Mouse (Mus musculus): Measurements from ENCODE around the gene Akap13. TPM values are rescaled to one million over a fixed set of nuclear protein-coding genes. Genes with fewer than 3 reads are reported as not detected.

The Akap13 gene
- polyA plus RNA-seq, 1 experiment from 2014 or later: 69.8 TPM

DNA sequence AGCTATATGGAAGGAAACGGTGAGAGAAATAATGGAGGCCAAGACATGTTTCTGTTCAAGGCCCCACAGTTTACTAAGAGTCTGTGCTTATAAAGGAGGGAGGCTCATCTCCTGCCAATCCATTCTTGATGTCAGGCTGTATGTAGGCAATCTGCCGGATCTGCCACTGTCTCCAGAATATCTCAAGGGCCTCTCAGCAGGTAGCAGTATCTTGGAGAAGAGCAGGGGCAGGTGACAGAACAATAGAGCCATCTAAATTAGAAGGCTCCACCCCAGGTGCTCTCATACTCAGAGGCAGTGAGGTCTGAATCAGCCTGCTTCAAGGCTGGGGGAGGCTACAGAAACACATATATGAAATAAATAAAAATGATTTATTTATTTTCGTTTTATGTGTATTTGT is 347.6 kb downstream of the Akap13 start:
- Histone ChIP-seq H3K36me3 (ENCODE audit: control insufficient read depth, insufficient read depth, low read length) (no peaks in the 10 kb centered on the region), H3K4me3 (ENCODE audit: low read length) (no peak overlapping the region), H3K27me3 (ENCODE audit: control insufficient read depth, insufficient read depth, low read length) (no peaks in the 10 kb centered on the region), H3K9ac (ENCODE audit: low read depth, low read length) (no peak overlapping the region), H3K27ac (ENCODE audit: low read depth, low read length) (no peak overlapping the region), H3K4me2 (replicated peaks; ENCODE audit: low read depth, low read length) (no peak overlapping the region), H3K4me1 (ENCODE audit: control insufficient read depth, insufficient read depth, low read length) (peaks cover 12% of the 10 kb centered on the region; the same call in 1 of the 2 replicates), H3K9me3 (ENCODE audit: control insufficient read depth, low read length) (no peaks in the 10 kb centered on the region)
- ATAC-seq (ENCODE audit: low FRiP score, low TSS enrichment): no peak
- WGBS: 84% methylated on average over 3 of the region's 3 CpGs

Small RNA genes within 50 kb of the gene (microRNA-seq; reads per million reads assigned to microRNA genes)
- not detected for gene Gm23251

Other genes starting within 250 kb of the Akap13 start
- 0.63 and 1.2 TPM in 2 replicates for gene Sv2b, start 146.3 kb upstream of the Akap13 start, polyA plus RNA-seq (2014; fragmentation: Nextera tagmentation; extraction: Ambion mirVana)